Mouse (Mus musculus): ENCODE measurements around the gene Gpr62.

DNA sequence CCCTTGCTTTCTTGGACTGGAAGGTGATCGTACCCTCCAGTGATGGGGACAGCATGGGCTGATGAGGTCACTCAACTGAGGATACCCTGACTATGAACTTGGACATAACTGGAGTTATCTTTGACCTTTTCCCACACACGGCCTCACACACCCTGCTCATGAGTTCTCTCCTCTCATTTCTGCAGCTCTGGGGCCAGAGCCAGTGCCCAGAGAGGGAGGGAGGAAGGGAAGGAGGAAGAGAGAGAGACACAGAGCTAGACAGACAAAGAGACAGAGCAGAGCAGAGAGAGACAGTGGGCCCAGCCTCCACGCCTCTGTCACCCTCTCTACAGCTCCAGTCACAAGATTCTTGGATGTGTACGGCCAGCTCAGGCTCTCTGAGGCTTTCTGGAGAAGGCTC, 6.6 kb upstream of the Gpr62 start:
- TF ChIP-seq CTCF (IDR thresholded peaks at IDR 0.05; ENCODE audit: control insufficient read depth, insufficient read depth, insufficient replicate concordance, low read depth, low read length) (no peak), POLR2A (IDR thresholded peaks at IDR 0.05; ENCODE audit: control insufficient read depth, low read depth, low read length) (no peak)
